Mouse (Mus musculus): ENCODE results near the gene Fbln2. TPM values are rescaled to one million over a fixed set of nuclear protein-coding genes. Genes with fewer than 3 reads are reported as not detected.

Fbln2 gene
- total and polyA plus RNA-seq, 2 experiments from 2014 or later: 19.6 to 41.1 TPM

DNA sequence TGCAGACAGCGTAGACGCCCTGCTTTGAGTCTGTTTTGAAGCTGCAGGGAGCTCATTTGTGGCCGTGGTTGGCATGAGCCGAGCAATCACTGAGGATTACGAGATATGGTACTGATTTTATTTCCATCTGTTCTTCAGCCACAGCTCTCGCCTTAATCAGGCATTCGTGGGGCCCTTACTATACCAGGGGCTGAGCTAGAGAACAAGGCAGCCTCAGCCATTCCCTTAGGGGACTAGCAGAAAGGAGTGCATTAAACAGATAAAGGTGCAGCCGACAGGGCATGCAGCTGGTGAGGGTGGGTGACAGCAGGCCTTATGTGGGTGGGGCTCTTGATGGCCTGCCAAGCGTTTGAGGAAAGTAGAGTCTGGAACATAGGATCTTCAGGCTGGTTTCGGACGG, 23.8 kb downstream of the Fbln2 start:
- Histone ChIP-seq H3K27ac (ENCODE audit: low read depth, low read length) (no peak overlapping the region), H3K9ac (no peak overlapping the region), H3K36me3 (ENCODE audit: insufficient read depth) (no peaks in the 10 kb centered on the region), H3K9me3 (ENCODE audit: low read length) (no peaks in the 10 kb centered on the region), H3K4me2 (ENCODE audit: low read depth) (no peak overlapping the region), H3K4me1 (ENCODE audit: insufficient read depth) (no peaks in the 10 kb centered on the region), H3K4me3 (ENCODE audit: low read depth, low read length) (no peak overlapping the region), H3K27me3 (ENCODE audit: insufficient read depth, low read length) (no peaks in the 10 kb centered on the region)
- DNase-seq: no peak
- 40% methylated on average over 11 of the region's 11 CpGs for WGBS
- peak; percentile 12 for ATAC-seq
- no peak for TF ChIP-seq CTCF (IDR thresholded peaks at IDR 0.05; ENCODE audit: low read depth)

GRCm38 (mm10) chr6:91236429-91236828, 24.2 kb downstream of the Fbln2 start:
- Histone ChIP-seq H3K36me3 (ENCODE audit: insufficient read depth) (no peaks in the 10 kb centered on the region), H3K9me3 (ENCODE audit: low read length) (no peaks in the 10 kb centered on the region), H3K4me3 (ENCODE audit: low read depth, low read length) (no peak overlapping the region), H3K27me3 (ENCODE audit: insufficient read depth, low read length) (no peaks in the 10 kb centered on the region), H3K4me1 (ENCODE audit: insufficient read depth) (no peaks in the 10 kb centered on the region), H3K4me2 (ENCODE audit: low read depth) (no peak overlapping the region), H3K9ac (no peak overlapping the region), H3K27ac (ENCODE audit: low read depth, low read length) (no peak overlapping the region)
- no peak for DNase-seq
- ATAC-seq: 0 out of 2 replicates have a peak, but pooled peaks have one; percentile 5
- no peak for TF ChIP-seq CTCF (IDR thresholded peaks at IDR 0.05; ENCODE audit: low read depth)
- WGBS: 65% methylated on average over 6 of the region's 6 CpGs

DNA sequence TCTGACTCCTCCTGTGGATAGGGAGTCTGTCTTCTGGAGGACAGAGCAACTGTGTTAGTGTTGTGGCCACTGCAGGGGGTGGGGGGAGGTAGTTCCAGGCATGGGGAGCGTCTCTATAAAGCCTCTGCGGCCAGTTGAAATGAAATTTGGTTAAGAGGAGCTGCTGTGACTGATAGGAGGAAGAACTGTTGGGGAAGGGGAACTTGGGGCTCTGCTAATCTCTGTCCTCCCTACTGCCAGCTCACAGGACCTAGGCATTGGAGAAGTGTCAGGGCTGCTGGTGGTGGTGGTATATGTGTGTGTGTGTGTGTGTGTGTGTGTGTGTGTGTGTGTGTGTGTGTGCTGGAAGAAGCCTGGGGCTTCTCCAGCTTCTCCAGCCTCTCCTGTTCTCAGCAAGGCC, 25.0 kb downstream of the Fbln2 start:
- Histone ChIP-seq H3K4me2 (ENCODE audit: low read depth) (no peak overlapping the region), H3K27me3 (ENCODE audit: insufficient read depth, low read length) (no peaks in the 10 kb centered on the region), H3K4me3 (ENCODE audit: low read depth, low read length) (no peak overlapping the region), H3K9ac (no peak overlapping the region), H3K9me3 (ENCODE audit: low read length) (no peaks in the 10 kb centered on the region), H3K36me3 (ENCODE audit: insufficient read depth) (no peaks in the 10 kb centered on the region), H3K4me1 (ENCODE audit: insufficient read depth) (no peaks in the 10 kb centered on the region), H3K27ac (ENCODE audit: low read depth, low read length) (no peak overlapping the region)
- TF ChIP-seq CTCF (IDR thresholded peaks at IDR 0.05; ENCODE audit: low read depth): no peak
- ATAC-seq (no peak), DNase-seq (no peak)
- WGBS: 77% methylated on average over 2 of the region's 2 CpGs

DNA sequence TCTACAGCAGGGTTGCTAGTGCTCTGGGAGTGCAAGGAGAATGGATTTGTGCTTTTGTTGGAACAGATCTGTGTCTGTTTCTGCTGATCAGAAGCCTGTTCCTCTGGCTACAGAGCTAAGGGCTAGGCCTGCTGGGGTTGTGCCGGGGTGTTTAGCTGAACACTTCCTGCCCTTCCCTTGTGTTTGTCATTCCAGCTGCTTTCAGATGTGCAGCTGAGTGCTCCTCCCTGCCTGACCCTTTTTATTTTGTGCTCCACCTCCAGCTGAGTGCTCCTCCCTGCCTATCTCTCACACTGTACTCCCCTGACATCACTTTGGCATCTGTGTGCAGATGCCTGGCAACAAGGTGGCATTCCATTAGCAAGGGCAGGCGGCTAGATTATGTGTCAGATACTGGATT, 28.3 kb downstream of the Fbln2 start:
- Histone ChIP-seq H3K4me3 (ENCODE audit: low read depth, low read length) (no peak overlapping the region), H3K9ac (no peak overlapping the region), H3K36me3 (ENCODE audit: insufficient read depth) (no peaks in the 10 kb centered on the region), H3K27me3 (ENCODE audit: insufficient read depth, low read length) (no peaks in the 10 kb centered on the region), H3K4me2 (ENCODE audit: low read depth) (no peak overlapping the region), H3K4me1 (ENCODE audit: insufficient read depth) (peaks cover 5% of the 10 kb centered on the region; the same call in 1 of the 2 replicates), H3K27ac (ENCODE audit: low read depth, low read length) (no peak overlapping the region), H3K9me3 (ENCODE audit: low read length) (no peaks in the 10 kb centered on the region)
- TF ChIP-seq CTCF (IDR thresholded peaks at IDR 0.05; ENCODE audit: low read depth): no peak
- DNase-seq: no peak
- ATAC-seq: no peak
- WGBS: 70% methylated on average over 2 of the region's 2 CpGs

- no peak overlapping the region for H3K27ac ChIP-seq (ENCODE audit: low read depth, low read length)
- no peak for DNase-seq
- TF ChIP-seq CTCF (IDR thresholded peaks at IDR 0.05; ENCODE audit: low read depth): no peak
- no peak overlapping the region for H3K4me2 ChIP-seq (ENCODE audit: low read depth)
- H3K9me3 ChIP-seq (ENCODE audit: low read length): no peaks in the 10 kb centered on the region
- no peaks in the 10 kb centered on the region for H3K27me3 ChIP-seq (ENCODE audit: insufficient read depth, low read length)
- no peak overlapping the region for H3K4me3 ChIP-seq (ENCODE audit: low read depth, low read length)
- no peak overlapping the region for H3K9ac ChIP-seq
- peaks cover 5% of the 10 kb centered on the region; the same call in 1 of the 2 replicates for H3K4me1 ChIP-seq (ENCODE audit: insufficient read depth)
- no peaks in the 10 kb centered on the region for H3K36me3 ChIP-seq (ENCODE audit: insufficient read depth)
- ATAC-seq: no peak
Measured at GRCm38 (mm10) chr6:91240964-91241363, 28.7 kb downstream of the Fbln2 start.

GRCm38 (mm10) chr6:91243395-91243794, 31.1 kb downstream of the Fbln2 start:
- WGBS: 93% methylated on average over 6 of the region's 6 CpGs
- Histone ChIP-seq H3K4me3 (ENCODE audit: low read depth, low read length) (no peak overlapping the region), H3K9ac (no peak overlapping the region), H3K9me3 (ENCODE audit: low read length) (no peaks in the 10 kb centered on the region), H3K4me2 (ENCODE audit: low read depth) (no peak overlapping the region), H3K27ac (ENCODE audit: low read depth, low read length) (no peak overlapping the region), H3K27me3 (ENCODE audit: insufficient read depth, low read length) (no peaks in the 10 kb centered on the region), H3K36me3 (ENCODE audit: insufficient read depth) (no peaks in the 10 kb centered on the region), H3K4me1 (ENCODE audit: insufficient read depth) (peaks cover 5% of the 10 kb centered on the region; the same call in 1 of the 2 replicates)
- TF ChIP-seq CTCF (IDR thresholded peaks at IDR 0.05; ENCODE audit: low read depth): no peak
- DNase-seq (no peak), ATAC-seq (no peak)

- no peak overlapping the region for H3K27ac ChIP-seq (ENCODE audit: low read depth, low read length)
- 66% methylated on average over 8 of the region's 8 CpGs for WGBS
- H3K4me3 ChIP-seq (ENCODE audit: low read depth, low read length): no peak overlapping the region
- no peaks in the 10 kb centered on the region for H3K27me3 ChIP-seq (ENCODE audit: insufficient read depth, low read length)
- peaks cover 5% of the 10 kb centered on the region; the same call in 1 of the 2 replicates for H3K4me1 ChIP-seq (ENCODE audit: insufficient read depth)
- ATAC-seq (peak; percentile 80), DNase-seq (peak; percentile 63)
- no peaks in the 10 kb centered on the region for H3K9me3 ChIP-seq (ENCODE audit: low read length)
- H3K36me3 ChIP-seq (ENCODE audit: insufficient read depth): no peaks in the 10 kb centered on the region
- no peak overlapping the region for H3K9ac ChIP-seq
- TF ChIP-seq CTCF (IDR thresholded peaks at IDR 0.05; ENCODE audit: low read depth): no peak
- H3K4me2 ChIP-seq (ENCODE audit: low read depth): no peak overlapping the region
Measured at GRCm38 (mm10) chr6:91244331-91244730, 32.1 kb downstream of the Fbln2 start.
